Comparison of ENCODE assay signal across 8 mouse cellular contexts in the genomic region with DNA sequence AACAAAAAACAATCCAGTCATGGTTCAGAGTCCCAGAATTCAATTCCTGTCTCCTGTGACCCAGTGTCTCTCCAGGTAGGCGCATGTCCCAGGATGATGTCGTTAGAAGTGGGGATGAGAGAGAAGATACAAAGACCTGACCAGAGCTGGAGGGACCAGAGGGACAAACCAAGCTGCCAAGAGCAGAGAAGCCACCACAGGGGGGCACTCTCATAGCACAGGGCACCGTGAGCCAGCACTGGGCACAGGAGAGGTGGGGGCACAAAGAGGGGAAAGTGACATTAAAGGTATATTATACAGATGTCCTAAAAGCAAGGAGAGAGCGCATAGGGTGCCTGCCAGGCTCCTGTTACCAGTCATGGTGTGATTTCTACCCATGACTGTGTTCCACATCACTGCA. TPM values are rescaled to one million over a fixed set of nuclear protein-coding genes. Genes with fewer than 3 reads are reported as not detected.
DNase-seq lines count a peak whose midpoint lies in the region; ATAC-seq and TF ChIP-seq lines count a peak whose summit lies in the region.

No protein-coding gene starts in this region.

- H3K9ac ChIP-seq in ES-Bruce4 (ENCODE audit: low read depth, poor library complexity, severe bottlenecking): no peak overlapping the region
- H3K9ac ChIP-seq in hindbrain, embryonic 14.5 days: no peak overlapping the region

- no peak overlapping the region for H3K27ac ChIP-seq in ES-Bruce4 (ENCODE audit: insufficient read depth, low read length)
- peak overlapping the region; percentile 97 for H3K27ac ChIP-seq in layer of hippocampus, adult 2 months
- H3K27ac ChIP-seq in hindbrain, embryonic 14.5 days: no peak overlapping the region

- no peak for TF ChIP-seq EP300 in ES-Bruce4 (IDR thresholded peaks at IDR 0.05; ENCODE audit: insufficient read depth, low read depth, low read length)

- no peaks in the 10 kb centered on the region for H3K36me3 ChIP-seq in ES-Bruce4 (ENCODE audit: control insufficient read depth, insufficient read depth, low read length, poor library complexity, severe bottlenecking)
- H3K36me3 ChIP-seq in hindbrain, embryonic 14.5 days (replicated peaks; ENCODE audit: control insufficient read depth, insufficient read depth): no peaks in the 10 kb centered on the region

- DNase-seq in cerebellum, postnatal 10 days: peak; percentile 77 to 81
- DNase-seq in cerebellum, adult 9-11 months: no peak
- peak; percentile 48 to 51 for DNase-seq in left cerebral cortex, postnatal 25 days (ENCODE audit: low spot score in 2 of 2)
- no peak for DNase-seq in left cerebral cortex, adult 8-10 months (ENCODE audit: low spot score in 2 of 2)
- peak; percentile 52 to 72 for DNase-seq in layer of hippocampus, adult 2 months (ENCODE audit: low spot score in 2 of 2)
- no peak for DNase-seq in yolk sac, embryonic 10.5 days (ENCODE audit: low spot score)
- no peak for DNase-seq in hindbrain, embryonic 14.5 days (ENCODE audit: low spot score)

- TF ChIP-seq POLR2A in ES-Bruce4 (IDR thresholded peaks at IDR 0.05; ENCODE audit: insufficient read depth, low read length): no peak

- H3K4me3 ChIP-seq in ES-Bruce4 (ENCODE audit: low read depth, low read length): no peak overlapping the region
- H3K4me3 ChIP-seq in layer of hippocampus, adult 2 months: no peak overlapping the region
- no peak overlapping the region for H3K4me3 ChIP-seq in hindbrain, embryonic 14.5 days (replicated peaks; ENCODE audit: low read length)

- 53% methylated on average over 4 of the region's 4 CpGs for WGBS in hindbrain, embryonic 14.5 days

- no peaks in the 10 kb centered on the region for H3K27me3 ChIP-seq in ES-Bruce4 (ENCODE audit: control insufficient read depth, insufficient read depth, low read length, poor library complexity, severe bottlenecking)
- H3K27me3 ChIP-seq in hindbrain, embryonic 14.5 days (ENCODE audit: control insufficient read depth, insufficient read depth, low read length): no peaks in the 10 kb centered on the region

- peak; percentile 54 for TF ChIP-seq CTCF in ES-Bruce4 (IDR thresholded peaks at IDR 0.05; ENCODE audit: low read depth, low read length)
- peak; percentile 81 for TF ChIP-seq CTCF in layer of hippocampus, adult 2 months (conservative IDR thresholded peaks at IDR 0.05)

- ATAC-seq in hindbrain, embryonic 14.5 days (ENCODE audit: low FRiP score): no peak

- no peaks in the 10 kb centered on the region for H3K4me1 ChIP-seq in ES-Bruce4 (ENCODE audit: control insufficient read depth, insufficient read depth, low read length)
- peaks cover 8% of the 10 kb centered on the region; the same call in 1 of the 2 replicates for H3K4me1 ChIP-seq in hindbrain, embryonic 14.5 days (replicated peaks; ENCODE audit: control insufficient read depth, insufficient read depth, low read length)

- intact Hi-C loops in left cerebral cortex, postnatal 25 days (cut with DNase I): loop anchor here (2.0 to 5.0 kb wide), 2 partner anchors 73 to 100 kb away; no protein-coding TSS in a partner anchor

- no peaks in the 10 kb centered on the region for H3K9me3 ChIP-seq in ES-Bruce4 (replicated peaks; ENCODE audit: control insufficient read depth, insufficient read depth, low read length, poor library complexity, severe bottlenecking)
- H3K9me3 ChIP-seq in hindbrain, embryonic 14.5 days (ENCODE audit: control insufficient read depth, low read length): no peaks in the 10 kb centered on the region

- no peak overlapping the region for H3K4me2 ChIP-seq in hindbrain, embryonic 14.5 days (replicated peaks)

RNA-seq across cellular contexts. Expression of gene Clmn, which starts 25.9 kb away (rescaled TPM):
- 10 to 100 TPM; 41.3 to 43.0 TPM for total RNA-seq in left cerebral cortex, postnatal 25 days (2021)
- 10 to 100 TPM; 51.6 to 64.6 (median 61.5) TPM for total RNA-seq in left cerebral cortex, adult 8-10 months (2022)
- polyA plus RNA-seq in ES-Bruce4 (2011; ENCODE audit: insufficient read depth, insufficient read length, low read depth, missing spikeins): 11.0 and 14.8 TPM in 2 replicates
- 100 to 1,000 TPM; 103 to 108 TPM for total RNA-seq in layer of hippocampus, adult 2 months (2021)
- 1.0 and 1.7 TPM in 2 replicates for polyA plus RNA-seq in hindbrain, embryonic 14.5 days (2014; fragmentation: Nextera tagmentation; extraction: Ambion mirVana)

Comparison
In these comparisons a context has a peak if more than half of its experiments do, and no peak if none do; other contexts are left out.
1. DNase-seq: peak in cerebellum, postnatal 10 days (2 of 2), left cerebral cortex, postnatal 25 days (2 of 2) and layer of hippocampus, adult 2 months (2 of 2); none in cerebellum, adult 9-11 months (single experiment), left cerebral cortex, adult 8-10 months (0 of 2), yolk sac, embryonic 10.5 days (single experiment) and hindbrain, embryonic 14.5 days (single experiment).